Mouse (Mus musculus) embryonic fibroblast, embryonic 13.5 days (primary cell): ENCODE measurements around the gene Spata22.

Source experiments
- CTCF ChIP-seq: IDR thresholded peaks from 2 replicates; pipeline ENCODE4 v1.5.1; 2011; ENCODE audit warnings: mild to moderate bottlenecking, control low read depth, low read length, moderate library complexity, borderline replicate concordance; ENCODE audit not compliant: insufficient read depth
- POLR2A ChIP-seq: IDR thresholded peaks from 2 replicates; pipeline ENCODE4 v1.6.1; 2011; ENCODE audit warnings: low read depth, mild to moderate bottlenecking, control low read depth, low read length, moderate library complexity

DNA sequence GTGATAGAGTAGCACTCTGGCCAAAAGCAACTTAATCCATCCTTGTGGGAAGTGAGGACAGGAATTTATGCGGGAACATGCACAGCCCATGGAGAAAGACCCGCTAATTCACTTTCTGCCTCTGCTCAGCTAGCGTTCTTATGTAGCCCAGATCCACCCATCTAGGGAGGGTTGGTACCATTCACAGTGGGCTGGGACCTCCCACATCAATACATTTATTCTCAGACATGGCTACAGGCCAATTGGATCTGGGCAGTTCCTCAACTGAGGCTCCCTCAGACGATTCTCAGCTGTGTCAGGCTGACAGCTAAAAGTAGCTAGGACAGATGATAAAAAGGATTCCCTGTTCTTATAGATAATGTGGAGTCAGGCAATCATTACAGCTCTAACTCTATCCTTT is 2.2 kb upstream of the Spata22 start:
- TF ChIP-seq CTCF = no peak
- TF ChIP-seq POLR2A = no peak
